Mouse (Mus musculus): Measurements from ENCODE around the gene Gm10961.

Gene Gm10961

GRCm38 (mm10) chr3:107659000-107659399 lies 27.9 kb downstream of the Gm10961 start:
- CTCF ChIA-PET, result interaction anchor here (0.5 kb wide), 1 partner anchor 254 kb away, joined by 4 read pairs; no protein-coding TSS in a partner anchor

GRCm38 (mm10) chr3:107664641-107665040 lies 33.5 kb downstream of the Gm10961 start:
- CTCF ChIA-PET, result interaction anchor here (0.6 to 0.7 kb wide), 2 partner anchors 95 to 187 kb away, joined by 3 to 8 read pairs; no protein-coding TSS in a partner anchor

- CTCF ChIA-PET, result no interaction called here
Measured at GRCm38 (mm10) chr3:107667426-107667825, 36.3 kb downstream of the Gm10961 start.

GRCm38 (mm10) chr3:107668786-107669185 lies 37.7 kb downstream of the Gm10961 start:
- CTCF ChIA-PET, result no interaction called here

GRCm38 (mm10) chr3:107670500-107670899 lies 39.4 kb downstream of the Gm10961 start:
- CTCF ChIA-PET, result no interaction called here

GRCm38 (mm10) chr3:107671509-107671908 lies 40.4 kb downstream of the Gm10961 start:
- CTCF ChIA-PET, result no interaction called here

GRCm38 (mm10) chr3:107680790-107681576 lies 49.9 kb downstream of the Gm10961 start:
- CTCF ChIA-PET, result no interaction called here

All from spleen, embryonic (tissue).